Mouse (Mus musculus) adrenal gland, adult 18-20 months (tissue): Measurements from ENCODE around the gene Gm6034. TPM values are rescaled to one million over a fixed set of nuclear protein-coding genes. Genes with fewer than 3 reads are reported as not detected.
"Not testable (repeated sequence)": the region's sequence is repeated elsewhere in the genome, so short reads cannot be mapped to it uniquely, and the experiment has no call there.

Experiments used
- DNase-seq, 2 experiments: peaks; one replicate each; pipeline ENCODE4 v3.0.0; 2021 to 2022; ENCODE audit warnings: low spot score in 2 of 2
- total RNA-seq, 2 experiments: library from RNA; stranded (reverse); gene quantifications; 1 replicate in 1 of 2; 2 replicates in 1 of 2; pipeline ENCODE4 v1.2.3; 2021

Gm6034 gene
- total RNA-seq, 2 experiments from 2014 or later, result not detected

GRCm38 (mm10) chr17:36022098-36022497, 20.7 kb upstream of the Gm6034 start:
- no peak for DNase-seq

GRCm38 (mm10) chr17:36022922-36023321, 19.8 kb upstream of the Gm6034 start:
- no peak for DNase-seq

DNA sequence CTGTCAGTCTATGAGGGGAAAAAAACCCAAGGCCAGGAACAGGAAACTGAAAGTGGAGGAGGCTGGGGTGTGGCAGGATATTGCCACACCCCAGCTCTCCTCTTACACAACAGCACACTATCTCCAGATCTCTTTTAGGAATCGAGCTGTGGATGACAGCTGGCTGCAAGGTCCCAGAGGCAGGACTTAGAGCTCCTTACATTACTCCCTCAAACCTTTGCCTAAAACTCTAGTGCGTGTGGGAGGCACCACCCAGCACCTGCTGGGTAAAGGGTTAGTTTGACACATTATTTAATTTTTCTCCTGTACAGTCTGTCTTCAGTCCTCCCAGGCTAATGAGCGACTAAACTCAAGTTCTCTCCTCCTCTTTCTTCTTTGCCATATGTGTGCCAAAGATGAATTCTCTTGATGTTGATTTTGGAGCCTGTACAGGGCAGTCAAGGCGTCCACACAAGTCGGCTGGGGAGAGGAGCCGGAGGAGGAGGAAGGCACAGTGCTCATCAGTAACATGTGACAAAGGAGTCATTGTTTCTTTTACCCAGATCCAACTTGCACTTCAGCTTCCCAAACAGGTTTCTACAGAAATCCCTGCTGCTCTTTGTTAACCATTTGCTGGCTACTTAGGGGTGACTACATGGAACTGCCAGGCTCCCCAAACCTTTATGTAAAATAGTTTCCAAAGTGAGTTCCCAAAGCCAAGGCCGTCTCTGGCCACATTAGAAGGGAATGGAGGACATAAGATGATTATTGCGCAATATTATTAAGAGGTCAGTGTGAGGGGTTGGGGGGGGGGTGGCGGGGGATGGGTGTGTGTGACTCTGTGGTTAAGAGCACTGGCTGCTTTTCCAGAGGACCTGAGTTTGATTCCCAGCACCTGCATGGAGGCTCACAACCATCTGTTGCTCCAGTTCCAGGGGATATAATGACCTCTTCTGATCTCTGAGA, 18.8 kb upstream of the Gm6034 start:
- DNase-seq, result no peak

- DNase-seq, result no peak
Observed at GRCm38 (mm10) chr17:36025197-36025596, 17.6 kb upstream of the Gm6034 start.

DNA sequence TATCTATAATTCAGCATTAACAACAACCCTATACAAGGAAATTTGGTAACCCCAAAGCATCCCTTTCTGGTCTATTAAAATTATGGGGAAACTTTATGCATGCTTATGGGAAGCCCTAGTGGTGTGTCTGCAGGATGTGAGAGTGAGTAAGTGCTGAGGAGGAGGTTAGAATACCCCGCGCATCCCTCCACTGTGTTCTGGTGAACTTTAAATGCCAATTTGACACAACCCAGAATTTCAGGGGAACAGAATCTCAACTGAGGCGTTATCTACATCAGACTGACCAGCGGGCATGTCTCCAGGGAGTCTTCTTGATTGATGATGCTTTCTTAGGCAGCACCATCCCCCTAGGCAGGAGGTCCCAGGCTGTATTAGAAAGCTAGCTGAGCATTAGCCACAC, 16.9 kb upstream of the Gm6034 start:
- no peak for DNase-seq

DNA sequence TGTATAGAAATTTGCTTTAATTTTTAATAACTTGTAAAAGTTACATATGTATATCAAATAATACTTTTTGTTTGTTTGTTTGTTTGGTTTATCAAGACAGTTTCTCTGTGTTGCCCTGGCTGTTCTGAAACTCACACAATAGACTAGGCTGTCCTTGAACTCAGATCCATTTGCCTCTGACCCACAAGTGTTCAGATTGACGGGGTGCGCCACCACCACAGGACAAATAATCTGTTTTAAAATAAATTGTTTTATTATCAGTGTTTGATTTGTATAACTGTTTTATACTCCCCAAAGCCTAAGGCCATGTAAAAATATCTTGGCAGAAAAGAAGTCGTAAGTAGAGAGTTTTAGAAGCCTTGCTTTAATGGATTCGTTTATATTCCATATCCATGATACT, 15.1 kb upstream of the Gm6034 start:
- no peak for DNase-seq

DNA sequence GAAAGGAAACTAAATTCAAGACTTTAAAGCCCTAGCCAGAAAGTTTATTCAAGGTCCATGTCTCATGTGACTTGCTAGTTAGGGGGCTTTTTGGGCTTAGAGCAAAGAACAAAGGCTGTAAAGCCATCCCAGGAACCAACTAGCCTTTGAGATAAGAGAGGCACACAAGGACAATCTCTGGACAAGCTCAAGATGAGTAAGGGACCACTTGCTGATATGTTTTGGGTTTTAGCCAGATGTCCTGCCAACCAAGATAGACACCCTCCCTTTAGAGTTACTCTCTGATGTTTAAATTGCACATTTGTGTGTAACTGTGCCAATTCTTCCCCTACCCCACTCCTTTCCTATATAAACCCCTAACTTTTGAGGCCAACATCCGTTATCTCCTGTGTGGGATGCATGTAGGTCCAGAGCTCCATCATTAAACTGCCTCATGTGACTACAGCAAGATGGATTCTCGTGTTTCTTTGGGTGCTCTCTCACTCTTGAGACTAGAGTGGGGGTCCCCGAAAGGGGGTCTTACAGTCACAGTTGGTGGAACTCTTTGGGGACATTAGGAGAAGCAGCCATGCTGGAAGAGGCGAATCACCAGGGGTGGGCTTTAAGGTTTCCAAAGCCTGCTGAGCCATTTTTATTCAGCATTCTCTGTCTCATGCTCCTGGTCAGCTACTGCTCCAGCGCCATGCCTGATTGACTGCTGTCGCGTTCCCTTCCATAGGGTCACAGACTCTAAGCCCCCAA, 13.7 kb upstream of the Gm6034 start:
- DNase-seq, result no peak

DNA sequence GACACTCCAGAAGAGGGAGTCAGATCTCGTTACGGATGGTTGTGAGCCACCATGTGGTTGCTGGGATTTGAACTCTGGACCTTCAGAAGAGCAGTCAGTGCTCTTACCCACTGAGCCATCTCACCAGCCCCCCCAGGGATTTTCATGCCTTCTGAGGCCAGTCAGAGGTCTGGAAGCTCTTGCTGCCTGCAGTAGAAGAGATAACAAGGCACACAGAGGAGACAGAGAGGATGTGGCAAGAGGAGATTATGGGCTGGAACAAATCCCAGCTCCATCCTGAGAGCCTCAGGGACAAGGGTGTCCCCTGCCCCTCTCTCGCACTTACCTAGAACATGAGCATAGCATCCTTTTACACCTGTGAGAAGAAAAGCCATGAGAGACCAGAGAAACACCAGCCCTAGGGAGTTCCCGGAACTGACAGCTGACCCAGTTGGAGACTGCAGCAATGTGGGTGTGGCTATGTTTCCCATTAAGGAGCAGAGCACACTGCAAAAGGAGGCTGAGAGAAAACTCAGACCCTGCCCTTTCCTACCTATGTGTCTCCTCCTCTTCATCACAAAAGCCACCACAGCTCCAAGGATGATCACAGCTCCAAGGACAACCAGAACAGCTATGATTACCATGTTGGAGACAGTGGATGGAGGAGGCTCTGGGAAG, 12.6 kb upstream of the Gm6034 start:
- DNase-seq, result not testable (repeated sequence)

DNA sequence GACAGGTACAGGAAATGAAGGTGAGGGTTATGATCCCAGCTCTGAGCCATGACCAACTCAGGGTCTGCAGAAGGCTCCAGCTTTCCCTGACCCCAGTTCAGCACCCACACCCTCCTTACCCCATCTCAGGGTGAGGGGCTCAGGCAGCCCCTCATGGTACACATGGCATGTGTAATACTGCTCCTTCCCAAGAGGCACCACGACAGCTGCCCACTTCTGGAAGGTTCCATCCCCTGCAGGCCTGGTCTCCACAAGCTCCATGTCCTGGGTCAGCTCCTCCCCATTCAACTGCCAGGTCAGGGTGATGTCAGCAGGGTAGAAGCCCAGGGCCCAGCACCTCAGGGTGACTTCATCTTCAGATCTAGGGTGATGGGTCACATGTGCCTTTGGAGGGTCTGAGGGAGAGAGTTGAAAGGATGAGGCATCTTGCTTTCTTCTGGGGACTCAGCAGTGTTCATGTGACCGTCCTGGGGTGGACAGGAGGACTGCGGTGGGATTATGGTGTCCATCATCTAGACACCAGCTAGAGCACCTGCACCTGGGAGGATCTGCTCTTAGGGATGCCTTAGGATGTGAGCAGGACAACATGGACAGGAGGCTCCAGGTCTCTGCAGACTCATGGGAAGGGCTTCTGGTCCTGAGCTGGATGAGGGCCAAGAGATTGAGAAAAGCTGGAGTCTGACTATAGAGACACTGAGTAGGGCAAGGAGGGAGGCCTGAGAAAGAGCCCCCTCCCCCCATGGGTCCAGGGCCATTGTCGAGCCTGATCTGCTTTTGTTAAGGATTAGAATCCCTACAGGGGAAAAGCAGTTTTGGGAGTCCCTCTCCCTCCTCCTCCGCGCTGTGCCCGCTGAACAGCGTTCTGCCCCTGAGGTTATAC, 11.8 kb upstream of the Gm6034 start:
- not testable (repeated sequence) for DNase-seq

- peak in 1 of 2 experiments; percentile 33 for DNase-seq
Observed at GRCm38 (mm10) chr17:36031583-36032331, 11.0 kb upstream of the Gm6034 start.

DNA sequence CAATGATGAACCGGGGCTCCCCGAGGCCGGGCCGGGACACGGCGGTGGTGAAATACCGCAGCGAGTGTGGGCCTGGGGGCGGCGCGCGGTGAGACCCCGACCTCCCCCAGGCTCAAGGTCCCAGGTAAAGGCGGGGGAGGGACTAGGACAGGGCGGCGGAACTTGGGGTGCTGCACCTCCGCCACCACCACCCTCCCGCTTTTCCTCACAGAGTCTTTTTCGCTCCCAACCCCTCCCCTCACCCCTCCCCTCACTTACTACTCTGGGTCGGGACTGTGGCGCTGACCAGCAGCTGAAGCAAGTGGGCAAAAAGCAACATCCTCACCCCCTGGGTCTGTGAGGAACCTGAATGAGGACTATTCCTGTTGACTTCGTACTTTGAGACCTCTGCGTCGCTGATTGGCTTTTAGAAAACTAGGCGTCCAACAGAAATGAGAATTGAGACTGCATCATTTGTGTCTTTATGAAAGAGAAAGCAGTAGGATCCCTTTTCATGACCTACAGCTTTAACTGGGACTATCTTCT, 10.3 kb upstream of the Gm6034 start, which contains the start of gene H2-T23:
Gene H2-T23 (minus strand): TSS at position 505 of the 525 bp plus-strand sequence.
- DNase-seq, result peak; percentile 40 to 53

DNA sequence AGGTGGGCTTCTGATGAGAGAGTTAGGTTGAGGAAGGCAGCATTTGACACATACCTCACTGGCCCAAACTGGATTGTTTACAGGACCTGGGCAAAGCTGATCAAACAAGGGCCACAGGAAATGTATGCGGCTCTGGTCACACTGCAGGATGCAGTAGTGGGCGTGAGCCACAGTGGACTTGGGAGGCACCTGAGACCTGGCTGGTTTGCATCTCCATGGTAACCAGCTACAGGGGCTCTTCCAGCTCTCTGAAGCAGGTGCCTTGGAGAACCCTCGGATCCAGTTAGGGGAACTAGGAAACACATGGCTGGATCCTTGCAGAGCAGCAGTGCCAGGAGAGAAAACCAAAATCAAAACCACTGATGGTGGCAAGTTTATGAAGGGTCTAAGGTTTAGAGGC, 8.2 kb upstream of the Gm6034 start:
- not testable (repeated sequence) for DNase-seq

GRCm38 (mm10) chr17:36035010-36035638, 7.6 kb upstream of the Gm6034 start:
- peak; percentile 56 to 67 for DNase-seq

DNA sequence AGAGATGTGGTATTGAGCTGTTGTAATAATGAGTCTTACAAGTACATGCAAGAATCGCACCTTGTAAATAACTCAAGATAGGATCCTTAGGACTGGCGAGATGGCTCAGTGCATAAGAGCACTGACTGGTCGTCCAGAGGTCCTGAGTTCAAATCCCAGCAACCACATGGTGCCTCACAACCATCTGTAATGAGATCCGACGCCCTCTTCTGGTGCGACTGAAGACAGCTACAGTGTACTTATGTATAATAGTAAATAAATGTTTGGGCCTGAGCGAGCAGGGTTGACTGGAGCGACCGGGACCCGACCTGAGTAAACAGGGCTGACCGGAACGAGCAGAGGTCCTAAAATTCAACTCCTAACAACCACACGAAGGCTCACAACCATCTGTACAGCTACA, 6.6 kb upstream of the Gm6034 start:
- not testable (repeated sequence) for DNase-seq

- not testable (repeated sequence) for DNase-seq
Observed at GRCm38 (mm10) chr17:36040604-36041003, 2.2 kb upstream of the Gm6034 start.

- DNase-seq, result peak; percentile 29 to 35
Observed at GRCm38 (mm10) chr17:36042055-36042454, 706 bp upstream of the Gm6034 start.

- no peak for DNase-seq
Observed at GRCm38 (mm10) chr17:36043286-36043685, 525 bp downstream of the Gm6034 start.

GRCm38 (mm10) chr17:36057927-36058326, 15.2 kb downstream of the Gm6034 start:
- not testable (repeated sequence) for DNase-seq

DNA sequence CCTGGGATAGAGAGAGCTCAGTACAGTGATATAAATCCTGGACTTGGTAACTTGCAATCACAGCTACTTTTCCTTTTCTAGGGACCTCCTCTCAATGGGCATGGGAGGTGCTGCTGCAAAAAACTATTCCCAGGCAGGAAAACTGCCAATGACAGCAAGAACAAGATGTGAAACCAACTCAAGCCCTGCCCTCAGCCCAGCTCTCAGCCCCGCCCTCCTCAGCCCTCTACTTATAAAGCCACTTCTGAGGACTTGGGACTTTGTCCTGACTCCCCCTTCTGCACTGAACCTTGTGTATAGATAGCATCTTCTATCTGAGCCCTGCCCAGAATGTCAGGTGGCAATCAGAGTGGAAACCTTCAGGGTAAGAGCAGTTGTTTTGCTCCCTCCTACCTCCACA, 15.6 kb downstream of the Gm6034 start, which contains the start of gene Gm11127:
Gene Gm11127 (minus strand): TSS at position 10 of the 400 bp plus-strand sequence.
- not testable (repeated sequence) for DNase-seq
